Mouse (Mus musculus): ENCODE results near the gene 1110059E24Rik. TPM values are rescaled to one million over a fixed set of nuclear protein-coding genes. Genes with fewer than 3 reads are reported as not detected.

1110059E24Rik gene
- 30.1 TPM for total RNA-seq (2023)

DNA sequence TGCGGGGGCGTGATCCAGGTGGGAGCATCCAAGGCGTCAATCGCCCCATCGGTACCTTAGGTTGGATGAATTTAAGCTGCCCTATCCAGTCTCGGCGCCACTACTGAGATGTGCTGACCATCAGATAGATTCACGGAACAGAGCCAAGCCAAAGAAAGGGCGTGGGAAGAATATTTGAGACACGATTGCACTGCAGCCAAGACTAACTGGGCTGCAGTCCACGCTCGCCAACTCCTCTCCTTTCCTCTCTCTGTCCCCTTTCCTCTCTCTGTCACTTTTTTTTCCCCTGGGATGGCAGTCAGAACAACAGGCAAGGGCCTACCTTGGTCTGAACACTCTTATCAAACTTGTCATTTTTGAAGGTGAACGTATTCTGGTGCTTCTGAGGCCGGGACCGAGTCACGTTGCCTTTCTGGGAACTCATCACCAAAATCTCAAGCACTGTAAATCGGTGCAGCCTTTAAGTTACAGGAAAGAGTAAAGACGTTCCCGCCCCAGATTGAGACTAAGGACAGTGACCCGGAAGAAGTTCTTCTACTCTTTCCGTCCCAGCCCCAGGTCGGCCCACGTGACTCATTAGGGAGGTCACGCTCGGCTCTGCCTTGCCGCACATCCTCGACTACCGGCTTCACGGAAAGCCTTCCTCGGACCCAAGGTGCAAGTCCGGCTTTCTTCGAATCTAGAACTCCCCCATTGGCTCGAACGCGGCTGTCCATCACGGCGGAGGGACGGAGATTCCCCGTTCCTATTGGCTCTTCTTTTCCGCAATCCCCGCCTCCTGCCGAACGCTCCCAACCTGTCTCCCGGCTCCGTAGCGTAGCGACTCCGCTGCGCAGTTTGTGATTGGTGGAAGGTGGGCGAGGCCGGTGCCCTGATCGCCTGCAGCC, at the start of gene 1110059E24Rik:
1110059E24Rik (minus strand) TSS at position 692 of the 887 bp plus-strand sequence.

GRCm38 (mm10) chr19:21653172-21653981, 601 bp upstream of the 1110059E24Rik start, which contains the start of gene Abhd17b:
Gene Abhd17b (plus strand): TSS chr19:21653185.

Other genes starting within 250 kb of the 1110059E24Rik start
- 1.9 TPM for gene Gda, start 179.5 kb downstream of the 1110059E24Rik start, total RNA-seq (2023)
- 27.7 TPM for gene Abhd17b, start 209 bp upstream of the 1110059E24Rik start, total RNA-seq (2023)
- 2.6 TPM for gene Cemip2, start 125.4 kb upstream of the 1110059E24Rik start, total RNA-seq (2023)

All from CD4-positive naive resting alpha-beta T cell, adult 57 days (primary cell).